Mouse (Mus musculus) brain, embryonic 14.5 days (tissue): ENCODE measurements at regions not wholly inside any gene's neighbourhood (a gene's known extent, or its start where the extent isn't known, plus 50 kb on each side); places are given as distances from the start of the nearest gene placed in this dataset.
A peak's percentile ranks its signal among the peaks of the same experiment; 100 is the strongest.
"Not testable (repeated sequence)": the region's sequence is repeated elsewhere in the genome, so short reads cannot be mapped to it uniquely, and the experiment has no call there.

Experiments used
- DNase-seq: peaks from one replicate; pipeline ENCODE4 v3.0.0-alpha.2; 2011; ENCODE audit warnings: low read depth
- CTCF ChIP-seq: fragments of 200-500 bp; IDR thresholded peaks from 2 replicates; pipeline ENCODE4 v1.5.1; 2012; ENCODE audit warnings: inconsistent platforms, mild to moderate bottlenecking, moderate library complexity, borderline replicate concordance; ENCODE audit not compliant: insufficient read depth, insufficient read length; ENCODE audit errors: extremely low read depth
- POLR2A ChIP-seq: fragments of 200-500 bp; IDR thresholded peaks from 2 replicates; pipeline ENCODE4 v1.6.1; 2012; ENCODE audit warnings: mild to moderate bottlenecking, inconsistent platforms, borderline replicate concordance; ENCODE audit not compliant: poor library complexity, insufficient read depth, insufficient read length, severe bottlenecking; ENCODE audit errors: extremely low read depth

DNA sequence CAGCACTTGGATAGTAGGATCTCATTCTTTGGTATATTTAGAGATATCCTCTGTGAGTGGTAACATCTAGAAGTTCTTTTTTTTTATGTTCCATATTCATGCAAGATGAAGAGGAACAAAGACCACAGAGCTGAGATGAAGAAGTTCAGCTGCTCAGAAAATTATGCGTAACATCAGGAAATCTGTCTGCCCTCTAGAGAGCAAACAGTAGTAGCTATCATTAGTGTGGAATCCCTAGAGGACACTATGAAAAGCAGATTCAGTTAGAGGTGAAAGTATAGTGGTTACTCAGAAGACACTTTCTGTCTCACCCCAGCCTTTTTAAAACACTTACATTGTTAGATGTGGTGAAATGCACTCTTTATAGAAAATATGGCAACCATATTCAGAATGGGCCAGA, 1214.9 kb upstream of the Tacstd2 start:
- no peak for DNase-seq
- TF ChIP-seq CTCF: no peak
- no peak for TF ChIP-seq POLR2A

DNA sequence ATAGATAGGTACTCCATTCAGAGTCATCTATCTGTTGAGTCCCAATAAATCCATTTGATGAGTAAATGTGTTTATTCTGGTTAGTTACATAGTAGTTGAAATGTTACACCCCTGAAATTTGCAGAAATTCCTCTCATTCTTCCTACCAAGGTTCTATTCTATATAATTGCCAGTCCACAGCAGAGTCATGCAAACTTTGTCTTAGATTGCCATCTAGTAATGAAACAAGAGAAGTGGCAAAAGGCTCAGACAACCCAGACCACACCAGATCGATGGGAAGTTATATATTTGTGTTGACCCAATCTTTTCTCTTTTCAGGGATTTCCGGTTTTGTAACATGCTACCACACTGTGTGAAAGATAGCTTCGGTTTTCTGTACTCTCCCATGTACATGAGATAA, 1214.1 kb upstream of the Tacstd2 start:
- TF ChIP-seq POLR2A (no peak), CTCF (no peak)
- DNase-seq: no peak

GRCm38 (mm10) chr6:68738573-68738972, 1203.0 kb upstream of the Tacstd2 start:
- DNase-seq: peak; percentile 10
- no peak for TF ChIP-seq CTCF
- TF ChIP-seq POLR2A: no peak

DNA sequence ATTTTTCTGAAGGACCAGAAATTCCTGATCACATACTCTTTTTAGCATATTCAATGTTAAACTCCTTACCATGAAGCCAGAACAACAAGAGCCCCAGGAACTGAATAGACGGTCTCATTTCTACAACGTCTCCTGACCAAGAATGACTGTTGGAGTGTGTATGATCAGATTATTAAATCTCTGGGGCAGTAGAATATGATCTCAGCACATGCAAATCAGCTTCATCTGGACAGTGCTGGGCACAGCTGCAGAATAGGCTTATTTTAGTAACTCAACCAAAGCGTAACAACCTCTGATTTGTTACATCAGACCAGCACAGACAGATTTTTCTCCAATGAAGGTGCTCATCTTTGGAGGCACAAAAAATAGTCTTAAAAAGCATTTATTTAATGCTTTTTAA, 1201.1 kb upstream of the Tacstd2 start:
- no peak for DNase-seq
- TF ChIP-seq POLR2A: no peak

- DNase-seq: no peak
- TF ChIP-seq POLR2A (no peak), CTCF (no peak)
Observed at GRCm38 (mm10) chr6:68736068-68736467, 1200.5 kb upstream of the Tacstd2 start.

DNA sequence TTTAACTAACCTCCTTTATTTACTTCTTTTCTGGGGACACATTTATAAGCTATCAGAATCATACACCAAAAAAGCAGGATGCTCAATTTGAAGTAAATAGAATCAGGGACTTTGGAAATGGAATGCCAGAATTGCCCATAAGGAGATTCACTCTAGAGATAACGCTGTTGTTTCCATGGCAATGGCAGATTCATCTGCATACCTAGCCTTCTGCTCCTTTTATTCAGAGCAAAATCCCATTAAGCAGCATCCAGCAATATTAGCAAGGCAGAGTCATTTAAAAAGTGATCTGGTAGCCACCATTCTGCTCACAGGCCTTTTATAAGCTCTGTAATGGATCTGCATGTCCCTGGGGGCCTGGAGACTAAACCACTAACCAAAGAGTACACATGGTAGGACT, 1175.5 kb upstream of the Tacstd2 start:
- DNase-seq: peak; percentile 14

DNA sequence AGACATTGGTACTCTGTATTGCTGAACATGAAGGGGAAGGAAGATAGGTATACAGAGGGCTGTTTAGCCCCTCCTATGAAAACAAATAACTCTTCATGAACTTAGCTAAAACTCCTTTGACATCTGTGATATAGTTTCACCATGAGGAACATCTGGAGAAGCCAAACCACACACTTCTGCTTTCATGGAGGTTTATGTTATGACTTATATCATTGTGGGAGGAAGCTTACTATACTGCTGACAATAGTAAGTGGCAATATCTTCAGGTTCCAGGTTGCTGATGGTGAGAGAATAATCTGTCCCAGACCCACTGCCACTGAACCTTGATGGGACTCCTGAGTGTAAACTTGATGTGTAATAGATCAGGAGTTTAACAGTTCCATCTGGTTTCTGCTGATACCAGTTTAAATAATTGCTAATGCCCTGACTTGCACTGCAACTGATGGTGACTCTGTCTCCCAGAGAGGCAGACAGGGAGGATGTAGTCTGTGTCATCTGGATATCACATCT, 1168.8 kb upstream of the Tacstd2 start:
- DNase-seq: not testable (repeated sequence)

- not testable (repeated sequence) for DNase-seq
Observed at GRCm38 (mm10) chr6:68680792-68681110, 1145.2 kb upstream of the Tacstd2 start.

DNA sequence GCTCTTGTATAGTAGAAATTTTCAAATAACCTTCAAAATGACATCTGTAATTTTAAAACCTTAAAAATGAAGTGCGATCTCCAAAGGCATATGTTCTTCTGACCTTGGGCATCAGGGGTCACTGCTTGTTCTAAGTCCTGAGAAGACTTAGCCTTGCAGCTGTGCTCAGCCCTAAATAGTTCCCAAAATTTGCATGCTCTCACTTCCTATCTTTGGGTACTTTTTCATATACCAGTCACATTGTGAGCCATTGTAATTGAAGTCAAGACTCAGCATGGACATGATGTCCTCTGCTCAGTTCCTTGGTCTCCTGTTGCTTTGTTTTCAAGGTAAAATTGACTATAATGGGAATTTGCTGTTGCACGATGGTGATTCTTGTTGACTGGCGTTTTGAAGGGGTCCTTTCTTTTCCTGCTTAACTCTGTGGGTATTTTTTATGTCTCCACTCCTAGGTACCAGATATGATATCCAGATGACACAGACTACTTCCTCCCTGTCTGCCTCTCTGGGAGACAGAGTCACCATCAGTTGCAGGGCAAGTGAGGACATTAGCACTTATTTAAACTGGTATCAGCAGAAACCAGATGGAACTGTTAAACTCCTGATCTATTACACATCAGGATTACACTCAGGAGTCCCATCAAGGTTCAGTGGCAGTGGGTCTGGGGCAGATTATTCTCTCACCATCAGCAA, 1144.6 kb upstream of the Tacstd2 start:
- TF ChIP-seq CTCF (no peak), POLR2A (no peak)
- no peak for DNase-seq

DNA sequence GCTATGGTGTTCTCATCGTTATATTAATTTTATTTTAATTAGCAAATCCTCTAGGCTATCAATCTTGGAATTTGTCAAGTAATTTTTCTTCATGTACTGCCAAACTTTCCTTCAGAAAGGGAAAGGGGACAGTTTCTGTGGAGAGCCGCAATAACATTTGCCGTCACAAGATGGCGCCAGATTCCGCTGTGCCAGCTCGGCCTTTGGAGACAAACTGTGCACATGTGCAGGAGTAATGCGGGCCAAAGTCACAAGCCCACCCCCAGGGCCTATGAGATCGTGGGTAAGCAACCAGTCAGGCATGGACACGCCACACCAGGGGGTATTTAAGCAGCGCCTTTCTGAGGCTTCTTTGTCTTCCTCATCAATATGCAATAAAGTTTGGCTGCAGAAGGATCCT, 1132.8 kb upstream of the Tacstd2 start:
- peak; percentile 92 for TF ChIP-seq CTCF

GRCm38 (mm10) chr6:68632309-68632708, 1096.7 kb upstream of the Tacstd2 start:
- not testable (repeated sequence) for DNase-seq

More for the DNA sequence above, 1132.8 kb upstream of the Tacstd2 start:
- peak; percentile 56 for DNase-seq

GRCm38 (mm10) chr6:68631787-68632186, 1096.2 kb upstream of the Tacstd2 start:
- TF ChIP-seq POLR2A (no peak), CTCF (no peak)
- DNase-seq: no peak

- TF ChIP-seq CTCF (no peak), POLR2A (no peak)
- no peak for DNase-seq
Observed at GRCm38 (mm10) chr6:68606033-68606432, 1070.4 kb upstream of the Tacstd2 start.
